Mouse (Mus musculus) stomach, embryonic 16.5 days (tissue): ENCODE measurements at regions not wholly inside any gene's neighbourhood (a gene's known extent, or its start where the extent isn't known, plus 50 kb on each side); places are given as distances from the start of the nearest gene placed in this dataset.

Experiments
- ATAC-seq: fragments of 200-750 bp; cut with Nextera tagmentation; 2 replicates; pipeline ENCODE4 v1.8.0; 2017; ENCODE audit warnings: moderate number of reproducible peaks, moderate TSS enrichment; ENCODE audit not compliant: insufficient read depth, low FRiP score
- H3K27ac ChIP-seq: fragments of 300-500 bp; sonication (generic); 2 replicates; pipeline ENCODE4 v1.5.1; 2014; ENCODE audit warnings: low read length
- H3K27me3 ChIP-seq: fragments of 300-500 bp; sonication (generic); 2 replicates; pipeline ENCODE4 v1.6.1; 2014; ENCODE audit warnings: low read length, control low read depth, mixed read lengths; ENCODE audit not compliant: control insufficient read depth, insufficient read depth
- H3K36me3 ChIP-seq: fragments of 300-500 bp; sonication (generic); 2 replicates; pipeline ENCODE4 v1.6.1; 2014; ENCODE audit warnings: low read length; ENCODE audit not compliant: control insufficient read depth, insufficient read depth
- H3K4me1 ChIP-seq: fragments of 300-500 bp; sonication (generic); 2 replicates; pipeline ENCODE4 v1.6.1; 2014; ENCODE audit warnings: low read length, control low read depth, mixed read lengths; ENCODE audit not compliant: control insufficient read depth, insufficient read depth
- H3K4me2 ChIP-seq: fragments of 300-500 bp; sonication (generic); 2 replicates; pipeline ENCODE4 v1.6.1; 2014; ENCODE audit warnings: low read depth, low read length, mixed read lengths
- H3K4me3 ChIP-seq: fragments of 300-500 bp; sonication (generic); replicated peaks from 2 replicates; pipeline ENCODE4 v1.5.1; 2014; ENCODE audit warnings: mild to moderate bottlenecking, low read length
- H3K9ac ChIP-seq: fragments of 300-500 bp; sonication (generic); 2 replicates; pipeline ENCODE4 v1.6.1; 2014; ENCODE audit warnings: low read length
- H3K9me3 ChIP-seq: fragments of 300-500 bp; sonication (generic); replicated peaks from 2 replicates; pipeline ENCODE4 v1.6.1; 2016; ENCODE audit warnings: low read length, control low read depth; ENCODE audit not compliant: control insufficient read depth
- WGBS: fragments of 180-500 bp; shearing (Covaris S2); extraction: QIAGEN DNeasy Blood & Tissue Kit; methylation state at CpG from one replicate; pipeline ENCODE4 v1.1.7; 2014; 5-methylcytosine and 5-hydroxymethylcytosine counted together

DNA sequence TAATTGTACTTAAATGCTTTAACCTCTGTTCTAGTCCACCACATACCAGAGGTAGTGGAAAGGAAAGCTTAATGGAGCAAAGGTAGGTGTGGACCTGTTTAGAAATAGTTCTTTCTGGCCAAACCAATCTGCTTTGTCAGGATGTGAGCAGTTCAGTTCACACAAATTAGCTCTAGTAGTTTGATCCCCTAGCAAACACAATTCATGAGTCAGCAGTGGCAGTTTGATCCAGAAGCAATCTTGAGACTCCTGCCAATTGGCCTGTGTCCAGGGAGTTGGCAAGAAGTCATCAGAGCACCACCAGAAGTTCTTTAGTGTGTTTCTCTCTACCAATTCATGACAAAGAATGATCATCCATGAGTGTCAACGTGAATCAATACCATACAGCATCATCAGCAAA, 195.0 kb upstream of the Ptchd4 start:
- 86% methylated on average over 1 of the region's 1 CpGs for WGBS
- H3K9me3 ChIP-seq = no peaks in the 10 kb centered on the region
- H3K27me3 ChIP-seq = no peaks in the 10 kb centered on the region
- no peaks in the 10 kb centered on the region for H3K4me1 ChIP-seq
- ATAC-seq = no peak
- no peak overlapping the region for H3K4me2 ChIP-seq
- H3K27ac ChIP-seq = no peak overlapping the region
- H3K36me3 ChIP-seq = no peaks in the 10 kb centered on the region
- no peak overlapping the region for H3K9ac ChIP-seq
- no peak overlapping the region for H3K4me3 ChIP-seq

- Histone ChIP-seq H3K9ac (no peak overlapping the region), H3K9me3 (no peaks in the 10 kb centered on the region), H3K36me3 (no peaks in the 10 kb centered on the region), H3K4me2 (no peak overlapping the region), H3K4me1 (no peaks in the 10 kb centered on the region), H3K4me3 (no peak overlapping the region), H3K27me3 (no peaks in the 10 kb centered on the region), H3K27ac (no peak overlapping the region)
- 38% methylated on average over 9 of the region's 9 CpGs for WGBS
- peak; percentile 71 for ATAC-seq
Measured at GRCm38 (mm10) chr17:42126488-42127237, 189.1 kb upstream of the Ptchd4 start.

- Histone ChIP-seq H3K4me1 (no peaks in the 10 kb centered on the region), H3K9me3 (no peaks in the 10 kb centered on the region), H3K4me2 (no peak overlapping the region), H3K27ac (no peak overlapping the region), H3K4me3 (no peak overlapping the region), H3K36me3 (no peaks in the 10 kb centered on the region), H3K9ac (no peak overlapping the region), H3K27me3 (no peaks in the 10 kb centered on the region)
- no peak for ATAC-seq
- 92% methylated on average over 1 of the region's 1 CpGs for WGBS
Measured at GRCm38 (mm10) chr17:42169391-42170018, 146.2 kb upstream of the Ptchd4 start.

DNA sequence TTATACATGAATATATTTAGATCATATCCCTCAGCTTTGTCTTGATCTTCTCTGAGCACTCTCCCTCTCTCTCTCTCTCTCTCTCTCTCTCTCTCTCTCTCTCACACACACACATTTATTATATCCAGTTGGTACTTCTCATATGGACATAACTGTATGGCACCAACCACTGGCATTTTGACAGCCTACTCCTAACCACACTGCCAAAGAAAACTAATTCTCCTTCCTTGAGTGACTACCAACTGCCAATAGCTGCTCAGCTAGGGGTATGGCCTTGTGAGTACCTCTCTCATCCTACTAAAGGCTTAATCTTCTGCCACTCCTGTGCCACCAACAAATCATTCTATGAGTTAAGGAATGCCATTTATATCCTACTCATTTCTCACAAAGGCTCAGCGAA, 127.2 kb upstream of the Ptchd4 start:
- H3K4me2 ChIP-seq = no peak overlapping the region
- H3K27ac ChIP-seq = no peak overlapping the region
- no peaks in the 10 kb centered on the region for H3K4me1 ChIP-seq
- WGBS = 92% methylated on average over 1 of the region's 1 CpGs
- H3K27me3 ChIP-seq = no peaks in the 10 kb centered on the region
- no peak overlapping the region for H3K4me3 ChIP-seq
- no peaks in the 10 kb centered on the region for H3K9me3 ChIP-seq
- no peaks in the 10 kb centered on the region for H3K36me3 ChIP-seq
- no peak for ATAC-seq
- no peak overlapping the region for H3K9ac ChIP-seq

- Histone ChIP-seq H3K27me3 (no peaks in the 10 kb centered on the region), H3K4me2 (no peak overlapping the region), H3K9me3 (no peaks in the 10 kb centered on the region), H3K4me3 (no peak overlapping the region), H3K9ac (no peak overlapping the region), H3K36me3 (no peaks in the 10 kb centered on the region), H3K27ac (no peak overlapping the region), H3K4me1 (no peaks in the 10 kb centered on the region)
- WGBS = 81% methylated on average over 8 of the region's 8 CpGs
- ATAC-seq = no peak
Measured at GRCm38 (mm10) chr17:42190206-42190902, 125.4 kb upstream of the Ptchd4 start.
